Mouse (Mus musculus) neural tube, embryonic 15.5 days (tissue): Measurements from ENCODE around the gene Nol4l. TPM values are rescaled to one million over a fixed set of nuclear protein-coding genes. Genes with fewer than 3 reads are reported as not detected.
A peak's percentile ranks its signal among the peaks of the same experiment; 100 is the strongest.

Experiments
- ATAC-seq: fragments of 200-750 bp; cut with Nextera tagmentation; 2 replicates; pipeline ENCODE4 v1.8.0; 2017; ENCODE audit warnings: mild to moderate bottlenecking, moderate TSS enrichment, moderate library complexity; ENCODE audit not compliant: low FRiP score
- H3K27ac ChIP-seq: fragments of 300-500 bp; sonication (generic); replicated peaks from 2 replicates; pipeline ENCODE4 v1.5.1; 2015; ENCODE audit warnings: mild to moderate bottlenecking, inconsistent platforms
- H3K27me3 ChIP-seq: fragments of 300-500 bp; sonication (generic); replicated peaks from 2 replicates; pipeline ENCODE4 v1.6.1; 2015; ENCODE audit warnings: inconsistent platforms
- H3K36me3 ChIP-seq: fragments of 300-500 bp; sonication (generic); 2 replicates; pipeline ENCODE4 v1.6.1; 2015; ENCODE audit warnings: inconsistent platforms
- H3K4me1 ChIP-seq: fragments of 300-500 bp; sonication (generic); 2 replicates; pipeline ENCODE4 v1.6.1; 2015; ENCODE audit warnings: inconsistent platforms
- H3K4me2 ChIP-seq: fragments of 300-500 bp; sonication (generic); 2 replicates; pipeline ENCODE4 v1.6.1; 2015; ENCODE audit warnings: inconsistent platforms, mild to moderate bottlenecking, moderate library complexity
- H3K4me3 ChIP-seq: fragments of 300-500 bp; sonication (generic); replicated peaks from 2 replicates; pipeline ENCODE4 v1.5.1; 2015; ENCODE audit warnings: mild to moderate bottlenecking, inconsistent platforms
- H3K9ac ChIP-seq: fragments of 300-500 bp; sonication (generic); replicated peaks from 2 replicates; pipeline ENCODE4 v1.6.1; 2015; ENCODE audit warnings: mild to moderate bottlenecking, inconsistent platforms
- H3K9me3 ChIP-seq: fragments of 300-500 bp; sonication (generic); replicated peaks from 2 replicates; pipeline ENCODE4 v1.6.1; 2016; ENCODE audit warnings: inconsistent platforms
- whole genome bisulfite sequencing: fragments of 180-500 bp; shearing (Covaris S2); methylation state at CpG from one replicate; pipeline ENCODE4 v1.1.7; 2015; ENCODE audit warnings: mixed read lengths; 5-methylcytosine and 5-hydroxymethylcytosine counted together
- polyA plus RNA-seq: library from polyadenylated mRNA; unstranded; fragments of >200 nt; fragmentation: Nextera tagmentation; extraction: Ambion mirVana; gene quantifications from 2 replicates; pipeline ENCODE4 v1.2.1, GENCODE M21; 2015

Nol4l gene
- polyA plus RNA-seq, 1 experiment from 2014 or later: 36.1 TPM

DNA sequence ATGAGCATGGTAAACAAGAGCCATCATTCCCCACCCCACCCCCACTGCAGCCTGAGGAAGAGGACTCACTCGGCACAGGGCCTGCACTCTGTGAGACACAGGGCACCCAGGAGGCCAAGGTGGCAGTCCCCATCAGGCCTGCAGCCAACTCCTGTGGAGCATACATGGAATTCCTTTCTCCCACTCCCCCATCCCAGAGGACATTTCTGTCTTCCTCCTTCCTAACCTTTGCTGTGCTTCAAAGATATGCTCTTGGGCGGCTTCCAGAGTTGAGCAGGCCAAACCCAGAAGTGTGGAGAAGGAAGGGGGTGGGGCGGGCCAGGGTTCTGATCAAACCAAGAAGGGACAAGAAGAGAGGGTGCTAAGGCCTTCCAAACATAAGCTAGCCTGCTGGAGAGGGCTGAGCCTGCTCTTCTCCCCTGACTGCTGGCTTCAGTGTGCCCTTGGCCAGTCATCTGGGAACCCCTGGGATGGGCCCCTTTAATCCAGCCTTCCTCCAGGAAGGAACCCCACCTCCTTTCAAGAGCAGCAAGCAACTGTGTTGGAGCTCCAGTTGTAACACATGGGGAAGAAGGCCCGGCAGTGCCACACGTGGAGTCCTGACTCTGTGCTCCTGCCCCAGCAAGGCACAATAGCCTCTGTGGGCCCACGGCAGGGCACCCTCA is 93.0 kb downstream of the Nol4l start:
- H3K4me2 ChIP-seq: peak overlapping the region; percentile 32
- WGBS: 32% methylated on average over 6 of the region's 6 CpGs
- H3K36me3 ChIP-seq: peaks cover 4% of the 10 kb centered on the region; the same call in 1 of the 2 replicates
- H3K9ac ChIP-seq: no peak overlapping the region
- ATAC-seq: no peak
- no peaks in the 10 kb centered on the region for H3K9me3 ChIP-seq
- H3K27me3 ChIP-seq: no peaks in the 10 kb centered on the region
- H3K27ac ChIP-seq: peak overlapping the region; percentile 70
- no peak overlapping the region for H3K4me3 ChIP-seq
- peaks cover 94% of the 10 kb centered on the region for H3K4me1 ChIP-seq

DNA sequence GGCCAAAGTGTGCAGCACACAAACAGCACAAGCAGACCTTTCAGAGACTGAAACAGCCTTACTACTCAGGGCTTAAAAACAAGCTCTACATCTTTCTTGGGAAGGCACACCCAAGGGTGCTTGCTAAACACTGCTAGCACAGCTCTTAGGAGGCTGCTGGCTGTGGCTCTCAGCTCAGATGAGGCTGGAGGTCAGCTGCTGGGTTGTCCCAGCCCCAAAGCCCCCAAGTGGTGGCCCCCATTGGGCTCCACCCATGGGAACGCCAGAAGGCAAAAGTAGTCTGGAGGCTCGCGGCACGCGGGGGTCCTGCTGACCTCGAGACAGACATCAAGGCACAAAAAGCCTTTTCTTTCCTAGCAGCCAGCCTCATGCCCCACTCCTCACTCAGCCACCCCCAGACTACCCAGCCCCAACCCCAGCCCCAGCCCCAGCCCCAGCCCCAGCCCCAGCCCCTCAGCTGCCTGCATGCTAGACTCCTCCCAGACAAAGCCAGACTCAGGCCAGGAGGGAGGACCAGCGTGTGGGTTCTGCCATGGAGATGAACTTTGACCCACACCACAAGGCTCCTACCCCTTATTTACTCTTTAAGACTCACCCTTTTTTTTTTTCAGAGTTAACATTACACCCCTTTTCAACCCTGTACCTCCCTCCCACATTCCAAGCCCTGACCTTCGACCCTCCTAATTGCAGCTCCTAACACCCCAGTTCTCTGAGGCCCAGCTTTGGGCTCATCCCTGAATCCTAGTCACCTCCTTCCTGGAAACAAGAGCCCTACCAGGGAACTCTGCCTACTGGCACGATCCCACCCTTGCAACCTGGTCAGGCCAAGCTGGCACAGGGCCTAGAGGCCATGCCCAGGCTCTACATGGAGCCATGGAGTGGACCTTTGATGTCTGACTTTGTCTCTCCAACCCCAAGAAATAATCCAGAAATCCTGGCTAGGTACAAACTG is 94.6 kb downstream of the Nol4l start:
- Histone ChIP-seq H3K9me3 (no peaks in the 10 kb centered on the region), H3K9ac (0 out of 2 replicates have a peak overlapping the region, but pooled peaks have one; percentile 26), H3K4me3 (no peak overlapping the region), H3K27ac (no peak overlapping the region; the same call in 1 of the 2 replicates), H3K27me3 (no peaks in the 10 kb centered on the region), H3K4me2 (no peak overlapping the region), H3K4me1 (peaks cover 82% of the 10 kb centered on the region), H3K36me3 (peaks cover 20% of the 10 kb centered on the region)
- ATAC-seq: no peak
- 12% methylated on average over 9 of the region's 9 CpGs for WGBS

DNA sequence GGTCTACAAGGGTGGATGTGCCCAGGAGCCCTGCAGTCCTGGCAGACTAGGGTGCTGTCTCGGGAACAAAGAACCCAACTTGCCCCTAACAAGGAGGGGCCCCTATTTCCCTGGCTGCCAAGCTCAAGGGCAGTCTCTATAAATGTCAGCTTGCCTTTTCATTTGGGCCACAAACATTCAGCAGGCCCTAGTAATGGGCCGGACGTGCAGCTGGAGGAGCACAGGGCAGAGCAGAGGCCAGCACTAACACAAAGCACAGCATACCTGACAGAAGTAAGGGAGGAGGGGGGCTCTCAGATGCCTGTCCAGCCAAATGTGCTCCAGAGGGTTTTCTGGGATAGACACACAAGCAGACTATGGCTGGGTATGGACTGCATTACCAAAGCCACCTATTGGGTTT is 95.9 kb downstream of the Nol4l start:
- Histone ChIP-seq H3K27ac (0 out of 2 replicates have a peak overlapping the region, but pooled peaks have one; percentile 0), H3K27me3 (no peaks in the 10 kb centered on the region), H3K9me3 (no peaks in the 10 kb centered on the region), H3K4me2 (no peak overlapping the region), H3K36me3 (peaks cover 31% of the 10 kb centered on the region), H3K4me1 (peaks cover 77% of the 10 kb centered on the region), H3K4me3 (no peak overlapping the region), H3K9ac (no peak overlapping the region)
- WGBS: 40% methylated on average over 3 of the region's 3 CpGs
- no peak for ATAC-seq

DNA sequence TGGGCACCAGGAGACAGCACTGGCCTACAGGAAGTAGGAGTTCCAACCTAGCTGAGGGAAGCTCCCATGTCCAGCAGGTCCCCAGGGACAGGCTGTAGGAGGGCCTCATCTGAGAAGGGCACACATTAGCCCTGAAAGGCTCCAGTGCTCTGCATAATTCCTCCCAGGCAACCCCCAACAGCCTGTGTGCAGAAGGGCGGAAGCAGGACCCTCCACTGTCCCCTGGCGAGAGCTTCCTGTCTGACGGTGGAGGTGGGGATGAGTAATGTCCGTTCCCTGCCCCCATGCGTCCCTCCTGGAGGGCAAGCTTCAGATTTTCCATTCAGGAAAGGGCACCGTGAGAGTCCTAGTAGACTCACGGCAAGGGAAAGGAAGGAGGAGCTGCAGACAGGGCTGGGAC is 97.3 kb downstream of the Nol4l start:
- peak overlapping the region; percentile 56; the same call in 1 of the 2 replicates for H3K27ac ChIP-seq
- 10% methylated on average over 7 of the region's 7 CpGs for WGBS
- H3K4me2 ChIP-seq: no peak overlapping the region

DNA sequence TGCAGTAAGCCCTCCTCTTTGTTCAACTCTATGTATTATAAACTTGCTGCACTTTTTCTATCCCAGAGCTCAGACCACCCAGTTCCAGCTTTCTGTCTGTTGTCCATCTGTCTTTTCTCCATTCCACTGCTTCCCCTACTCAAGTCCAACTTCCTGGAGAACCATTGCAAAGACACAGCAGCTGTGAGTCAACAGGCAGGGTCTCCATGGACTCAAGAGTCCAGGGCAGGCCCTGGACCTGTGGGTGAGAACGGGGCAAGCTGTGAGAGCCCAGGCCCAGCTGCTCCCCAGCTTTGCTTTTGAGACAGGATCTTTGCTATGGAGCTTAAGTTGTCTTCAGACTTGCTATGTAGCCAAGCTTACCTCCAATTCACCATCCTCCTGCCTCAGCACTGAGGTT is 99.2 kb downstream of the Nol4l start:
- no peak overlapping the region for H3K4me3 ChIP-seq
- WGBS: 100% methylated on average over 1 of the region's 1 CpGs
- no peaks in the 10 kb centered on the region for H3K9me3 ChIP-seq
- no peak overlapping the region for H3K27ac ChIP-seq
- H3K9ac ChIP-seq: no peak overlapping the region
- peaks cover 43% of the 10 kb centered on the region for H3K36me3 ChIP-seq
- H3K27me3 ChIP-seq: no peaks in the 10 kb centered on the region
- no peak overlapping the region for H3K4me2 ChIP-seq
- no peak for ATAC-seq
- H3K4me1 ChIP-seq: peaks cover 72% of the 10 kb centered on the region

More for the DNA sequence above, 97.3 kb downstream of the Nol4l start:
- Histone ChIP-seq H3K9ac (no peak overlapping the region), H3K9me3 (no peaks in the 10 kb centered on the region), H3K27me3 (no peaks in the 10 kb centered on the region), H3K4me1 (peaks cover 76% of the 10 kb centered on the region), H3K36me3 (peaks cover 37% of the 10 kb centered on the region), H3K4me3 (no peak overlapping the region)
- ATAC-seq: no peak

DNA sequence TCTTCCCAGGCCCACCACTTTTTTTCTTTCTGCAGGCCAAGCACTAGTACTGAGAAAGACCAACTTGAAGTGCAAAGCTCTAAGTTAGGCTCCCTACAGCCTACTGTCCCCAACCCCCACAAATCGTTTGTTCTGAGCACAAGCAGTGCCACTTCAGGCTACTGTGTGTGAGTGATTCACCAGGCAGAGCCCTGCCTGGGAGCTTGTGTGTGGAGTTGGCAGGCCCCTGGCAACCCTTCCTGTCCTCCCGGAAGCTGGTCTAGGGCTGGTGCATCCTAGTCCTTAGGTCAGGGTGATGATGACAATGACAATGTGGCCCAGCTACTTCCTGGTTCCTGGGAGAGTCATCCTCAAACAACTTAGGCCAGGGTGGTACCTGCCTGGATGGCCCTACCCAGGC is 101.3 kb downstream of the Nol4l start:
- WGBS: 54% methylated on average over 2 of the region's 2 CpGs
- Histone ChIP-seq H3K27ac (peak overlapping the region; percentile 28; the same call in 1 of the 2 replicates), H3K4me1 (peaks cover 72% of the 10 kb centered on the region)

DNA sequence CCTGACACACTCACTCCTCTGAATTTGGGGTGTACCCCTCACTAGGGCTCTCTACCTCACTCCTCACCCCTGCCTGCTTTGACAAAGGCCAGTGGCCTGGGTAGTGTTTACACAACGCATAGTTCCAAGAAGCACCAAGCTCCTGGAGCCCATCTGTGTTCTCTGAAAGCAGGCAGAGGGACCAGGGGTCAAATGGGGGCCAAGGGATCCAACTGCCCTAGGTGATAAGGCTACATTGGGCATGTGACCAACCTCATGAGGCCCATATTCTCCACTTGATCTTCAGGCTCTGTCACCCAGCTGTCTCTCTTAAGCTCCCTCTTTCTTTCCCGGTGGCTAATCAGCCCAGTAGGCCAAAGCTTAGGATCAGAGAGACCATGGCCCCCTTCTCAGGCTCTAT is 102.8 kb downstream of the Nol4l start:
- Histone ChIP-seq H3K4me3 (no peak overlapping the region), H3K9me3 (no peaks in the 10 kb centered on the region), H3K4me1 (peaks cover 71% of the 10 kb centered on the region), H3K27me3 (no peaks in the 10 kb centered on the region), H3K36me3 (peaks cover 43% of the 10 kb centered on the region), H3K4me2 (no peak overlapping the region), H3K9ac (no peak overlapping the region), H3K27ac (peak overlapping the region; percentile 70)
- ATAC-seq: no peak
- WGBS: 7% methylated on average over 2 of the region's 2 CpGs

More for the DNA sequence above, 101.3 kb downstream of the Nol4l start:
- ATAC-seq: no peak
- H3K27me3 ChIP-seq: no peaks in the 10 kb centered on the region
- peaks cover 45% of the 10 kb centered on the region for H3K36me3 ChIP-seq
- H3K9me3 ChIP-seq: no peaks in the 10 kb centered on the region
- no peak overlapping the region for H3K4me3 ChIP-seq
- H3K9ac ChIP-seq: no peak overlapping the region
- H3K4me2 ChIP-seq: no peak overlapping the region

DNA sequence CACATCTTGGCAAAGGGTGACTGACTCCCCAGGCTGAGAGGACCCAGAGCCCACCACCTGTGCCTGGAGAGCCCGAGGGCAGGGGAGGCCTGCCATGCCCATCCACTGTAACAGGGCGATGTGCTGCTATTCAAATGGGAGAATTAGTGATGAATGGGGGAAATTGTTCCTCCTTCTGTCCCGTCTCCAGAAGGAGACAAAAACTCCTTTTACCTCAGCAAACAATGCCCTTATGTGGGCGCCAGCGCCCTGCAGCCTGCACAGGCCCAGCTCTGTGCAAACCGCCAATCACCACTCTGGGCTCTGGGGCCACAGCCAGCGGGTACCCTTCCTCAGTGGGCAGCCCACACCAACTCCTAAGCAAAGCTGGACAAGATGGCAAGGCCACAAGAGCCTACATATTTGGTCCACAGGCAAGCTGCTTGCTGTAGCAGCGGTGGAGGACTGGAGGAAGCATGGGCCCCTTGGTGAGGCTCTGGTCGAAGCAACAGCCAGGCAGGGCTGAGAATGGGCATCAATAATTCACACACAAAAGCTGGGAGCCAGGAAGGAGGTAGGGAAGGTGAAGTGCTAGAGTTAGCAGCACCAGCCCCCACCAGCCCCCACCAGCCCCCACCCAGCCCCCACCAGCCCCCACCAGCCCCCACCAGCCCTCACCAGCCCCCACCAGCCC is 103.6 kb downstream of the Nol4l start:
- WGBS: 15% methylated on average over 9 of the region's 9 CpGs
- H3K36me3 ChIP-seq: peaks cover 35% of the 10 kb centered on the region

DNA sequence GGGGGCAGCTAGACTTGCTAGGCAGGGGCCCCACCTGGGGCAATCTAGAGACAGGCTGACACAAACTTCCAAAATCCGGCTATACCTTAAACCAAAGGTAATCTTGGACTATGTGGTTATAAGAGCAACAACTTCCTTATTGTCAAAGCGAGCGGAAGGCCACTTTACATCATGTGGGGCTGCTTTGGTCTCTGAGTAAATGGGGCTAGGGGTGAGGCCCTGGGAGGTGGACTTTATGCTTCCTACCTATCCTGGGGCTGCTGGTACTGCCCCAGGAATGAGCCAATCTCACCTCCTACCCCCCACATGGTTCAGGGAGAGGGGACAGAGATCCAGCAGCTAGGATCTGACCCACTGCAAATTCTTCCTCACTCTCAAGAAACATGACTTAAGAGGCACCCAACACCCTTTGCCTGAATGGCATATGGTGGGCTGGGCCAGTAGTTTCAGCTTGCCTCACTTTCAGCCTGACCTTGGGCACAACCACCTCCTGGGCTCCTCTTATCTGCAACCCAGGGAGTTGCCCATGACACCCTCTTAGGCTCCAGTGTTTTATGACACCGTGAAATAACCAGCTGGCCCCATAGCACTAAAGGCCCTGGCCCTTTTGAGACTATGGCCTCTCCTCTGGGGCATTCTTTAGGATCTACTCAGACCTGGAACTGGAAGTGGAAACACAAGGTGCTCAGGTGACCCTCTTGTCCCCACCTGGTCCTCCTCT is 104.5 kb downstream of the Nol4l start:
- Histone ChIP-seq H3K4me2 (no peak overlapping the region), H3K9me3 (no peaks in the 10 kb centered on the region), H3K4me1 (peaks cover 67% of the 10 kb centered on the region), H3K36me3 (peaks cover 31% of the 10 kb centered on the region), H3K27me3 (no peaks in the 10 kb centered on the region), H3K4me3 (no peak overlapping the region), H3K9ac (no peak overlapping the region), H3K27ac (peak overlapping the region; percentile 74)
- WGBS: 77% methylated on average over 4 of the region's 4 CpGs
- ATAC-seq: no peak

More for the DNA sequence above, 103.6 kb downstream of the Nol4l start:
- no peaks in the 10 kb centered on the region for H3K9me3 ChIP-seq
- H3K27ac ChIP-seq: peak overlapping the region; percentile 74
- H3K4me1 ChIP-seq: peaks cover 67% of the 10 kb centered on the region
- no peak overlapping the region for H3K9ac ChIP-seq
- ATAC-seq: peak; percentile 56; the same call in 1 of the 2 replicates
- no peak overlapping the region for H3K4me2 ChIP-seq
- no peak overlapping the region for H3K4me3 ChIP-seq
- H3K27me3 ChIP-seq: no peaks in the 10 kb centered on the region

DNA sequence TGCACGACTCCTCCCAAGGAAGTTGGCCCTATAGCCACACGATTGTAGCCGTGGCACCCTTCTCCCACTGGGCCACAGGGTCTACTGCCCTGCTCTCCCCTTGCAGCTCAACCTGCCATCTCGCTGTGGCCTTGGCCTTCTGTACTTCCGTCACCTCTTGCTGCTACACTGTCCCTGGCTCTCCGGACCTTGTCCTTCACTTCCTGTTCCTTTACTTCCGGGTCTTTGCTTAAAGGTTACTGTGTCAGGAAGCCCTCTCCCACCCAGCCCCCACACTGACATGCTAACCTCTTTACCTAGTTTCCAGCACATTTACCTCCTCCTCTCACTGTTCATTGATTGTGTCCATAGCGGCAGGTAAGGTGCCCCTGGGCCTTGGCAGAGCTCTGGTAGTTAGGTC is 105.2 kb downstream of the Nol4l start:
- Histone ChIP-seq H3K4me3 (no peak overlapping the region), H3K36me3 (peaks cover 34% of the 10 kb centered on the region), H3K9me3 (no peaks in the 10 kb centered on the region), H3K4me2 (no peak overlapping the region), H3K4me1 (peaks cover 67% of the 10 kb centered on the region), H3K27ac (no peak overlapping the region), H3K9ac (no peak overlapping the region), H3K27me3 (no peaks in the 10 kb centered on the region)
- no peak for ATAC-seq
- WGBS: 86% methylated on average over 8 of the region's 8 CpGs

DNA sequence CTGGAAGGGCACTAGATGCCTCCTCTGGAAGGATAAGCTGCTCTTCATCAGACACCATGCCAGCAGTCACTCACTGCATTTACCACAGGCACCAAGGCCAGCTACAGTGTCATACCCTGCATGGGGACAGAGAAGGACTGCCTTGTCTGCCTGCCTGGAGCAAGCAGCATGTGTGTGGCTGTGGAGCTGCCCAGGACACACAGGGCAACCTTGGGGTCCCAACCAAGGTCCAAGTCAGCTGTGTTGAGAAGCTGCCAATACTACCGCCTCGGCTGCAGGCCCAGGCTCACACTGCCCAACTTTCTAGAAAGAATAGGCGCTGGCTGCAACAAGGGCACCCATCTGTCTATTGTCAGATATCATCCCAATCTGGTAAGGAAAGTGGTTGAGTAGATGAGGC is 106.7 kb downstream of the Nol4l start:
- no peak overlapping the region for H3K27ac ChIP-seq
- H3K4me2 ChIP-seq: no peak overlapping the region
- H3K4me1 ChIP-seq: peaks cover 57% of the 10 kb centered on the region
- 76% methylated on average over 3 of the region's 3 CpGs for WGBS
- no peaks in the 10 kb centered on the region for H3K9me3 ChIP-seq
- H3K27me3 ChIP-seq: no peaks in the 10 kb centered on the region
- H3K9ac ChIP-seq: no peak overlapping the region
- peaks cover 39% of the 10 kb centered on the region for H3K36me3 ChIP-seq
- ATAC-seq: no peak
- H3K4me3 ChIP-seq: no peak overlapping the region
